Mouse (Mus musculus) urinary bladder, adult 18-20 months (tissue): ENCODE measurements around the gene Rpap3.

ENCODE experiments used
- DNase-seq, 2 experiments: peaks; one replicate each; pipeline ENCODE4 v3.0.0; 2022; ENCODE audit warnings: low spot score in 2 of 2, mixed read lengths in 2 of 2

Rpap3 gene

GRCm38 (mm10) chr15:97705211-97706050 lies at the start of gene Rpap3:
Rpap3 (minus strand) TSS chr15:97705825.
- DNase-seq: peak; percentile 81 to 82

- DNase-seq: no peak
Measured at GRCm38 (mm10) chr15:97755361-97755760, 49.7 kb upstream of the Rpap3 start.

GRCm38 (mm10) chr15:97754476-97754875 lies 48.9 kb upstream of the Rpap3 start:
- DNase-seq: no peak

- no peak for DNase-seq
Measured at GRCm38 (mm10) chr15:97752491-97752890, 46.9 kb upstream of the Rpap3 start.

GRCm38 (mm10) chr15:97751676-97752075 lies 46.1 kb upstream of the Rpap3 start:
- no peak for DNase-seq

GRCm38 (mm10) chr15:97750697-97751096 lies 45.1 kb upstream of the Rpap3 start:
- DNase-seq: no peak

GRCm38 (mm10) chr15:97749841-97750240 lies 44.2 kb upstream of the Rpap3 start:
- no peak for DNase-seq

- no peak for DNase-seq
Measured at GRCm38 (mm10) chr15:97749397-97749796, 43.8 kb upstream of the Rpap3 start.

- DNase-seq: no peak
Measured at GRCm38 (mm10) chr15:97748964-97749363, 43.3 kb upstream of the Rpap3 start.

- no peak for DNase-seq
Measured at GRCm38 (mm10) chr15:97748309-97748708, 42.7 kb upstream of the Rpap3 start.

GRCm38 (mm10) chr15:97747486-97747885 lies 41.9 kb upstream of the Rpap3 start:
- no peak for DNase-seq

- DNase-seq: no peak
Measured at GRCm38 (mm10) chr15:97746748-97747147, 41.1 kb upstream of the Rpap3 start.

GRCm38 (mm10) chr15:97746278-97746677 lies 40.7 kb upstream of the Rpap3 start:
- DNase-seq: no peak

- no peak for DNase-seq
Measured at GRCm38 (mm10) chr15:97745331-97745730, 39.7 kb upstream of the Rpap3 start.

- no peak for DNase-seq
Measured at GRCm38 (mm10) chr15:97744930-97745329, 39.3 kb upstream of the Rpap3 start.

- no peak for DNase-seq
Measured at GRCm38 (mm10) chr15:97743961-97744525, 38.4 kb upstream of the Rpap3 start.

GRCm38 (mm10) chr15:97743210-97743609 lies 37.6 kb upstream of the Rpap3 start:
- DNase-seq: no peak

- DNase-seq: no peak
Measured at GRCm38 (mm10) chr15:97742600-97742999, 37.0 kb upstream of the Rpap3 start.

- DNase-seq: no peak
Measured at GRCm38 (mm10) chr15:97742074-97742473, 36.4 kb upstream of the Rpap3 start.

GRCm38 (mm10) chr15:97741662-97742061 lies 36.0 kb upstream of the Rpap3 start:
- no peak for DNase-seq

- DNase-seq: no peak
Measured at GRCm38 (mm10) chr15:97740283-97740732, 34.7 kb upstream of the Rpap3 start.

- no peak for DNase-seq
Measured at GRCm38 (mm10) chr15:97738923-97739322, 33.3 kb upstream of the Rpap3 start.

GRCm38 (mm10) chr15:97731988-97732387 lies 26.4 kb upstream of the Rpap3 start:
- DNase-seq: no peak
